Mouse (Mus musculus) intestine, embryonic 16.5 days (tissue): ENCODE results near the gene 6030498E09Rik. TPM values are rescaled to one million over a fixed set of nuclear protein-coding genes. Genes with fewer than 3 reads are reported as not detected.
A peak's percentile ranks its signal among the peaks of the same experiment; 100 is the strongest.

ENCODE experiments used
- ATAC-seq: fragments of 200-750 bp; cut with Nextera tagmentation; 2 replicates; pipeline ENCODE4 v1.8.0; 2017; ENCODE audit warnings: moderate TSS enrichment, moderate library complexity
- H3K27ac ChIP-seq: fragments of 300-500 bp; sonication (generic); 2 replicates; pipeline ENCODE4 v1.5.1; 2014; ENCODE audit warnings: mild to moderate bottlenecking, low read length
- H3K27me3 ChIP-seq: fragments of 300-500 bp; sonication (generic); replicated peaks from 2 replicates; pipeline ENCODE4 v1.6.1; 2014; ENCODE audit warnings: low read length, control low read depth, mixed read lengths; ENCODE audit not compliant: control insufficient read depth, insufficient read depth
- H3K36me3 ChIP-seq: fragments of 300-500 bp; sonication (generic); 2 replicates; pipeline ENCODE4 v1.6.1; 2014; ENCODE audit warnings: low read length, control low read depth; ENCODE audit not compliant: control insufficient read depth, insufficient read depth
- H3K4me1 ChIP-seq: fragments of 300-500 bp; sonication (generic); 2 replicates; pipeline ENCODE4 v1.6.1; 2014; ENCODE audit warnings: low read length, control low read depth, mixed read lengths; ENCODE audit not compliant: control insufficient read depth, insufficient read depth
- H3K4me2 ChIP-seq: fragments of 300-500 bp; sonication (generic); 2 replicates; pipeline ENCODE4 v1.6.1; 2014; ENCODE audit warnings: low read depth, low read length, control low read depth
- H3K4me3 ChIP-seq: fragments of 300-500 bp; sonication (generic); 2 replicates; pipeline ENCODE4 v1.5.1; 2014; ENCODE audit warnings: mild to moderate bottlenecking, low read length
- H3K9ac ChIP-seq: fragments of 300-500 bp; sonication (generic); 2 replicates; pipeline ENCODE4 v1.6.1; 2014; ENCODE audit warnings: low read depth, low read length
- H3K9me3 ChIP-seq: fragments of 300-500 bp; sonication (generic); 2 replicates; pipeline ENCODE4 v1.6.1; 2016; ENCODE audit warnings: low read length, control low read depth; ENCODE audit not compliant: control insufficient read depth
- WGBS: fragments of 180-500 bp; shearing (Covaris S2); extraction: QIAGEN DNeasy Blood & Tissue Kit; methylation state at CpG from one replicate; pipeline ENCODE4 v1.1.7; 2014; 5-methylcytosine and 5-hydroxymethylcytosine counted together
- microRNA-seq: library from miRNA; unstranded; fragments of <30 nt; microRNA quantifications from one replicate; pipeline ENCODE4, GENCODE M21; 2016
- polyA plus RNA-seq: library from polyadenylated mRNA; unstranded; fragments of >200 nt; fragmentation: Nextera tagmentation; extraction: Ambion mirVana; gene quantifications from 2 replicates; pipeline ENCODE4 v1.2.1, GENCODE M21; 2015

6030498E09Rik gene
- polyA plus RNA-seq, 1 experiment from 2014 or later: 0.10 TPM

GRCm38 (mm10) chrX:38816841-38817240, 44.4 kb downstream of the 6030498E09Rik start:
- ATAC-seq: no peak
- H3K27ac ChIP-seq: no peak overlapping the region
- no peaks in the 10 kb centered on the region for H3K9me3 ChIP-seq
- no peak overlapping the region for H3K4me3 ChIP-seq
- H3K36me3 ChIP-seq: no peaks in the 10 kb centered on the region
- no peak overlapping the region for H3K4me2 ChIP-seq
- no peaks in the 10 kb centered on the region for H3K4me1 ChIP-seq
- no peaks in the 10 kb centered on the region for H3K27me3 ChIP-seq
- H3K9ac ChIP-seq: no peak overlapping the region
- WGBS: 55% methylated on average over 3 of the region's 3 CpGs

GRCm38 (mm10) chrX:38958571-38958970, 186.1 kb downstream of the 6030498E09Rik start:
- no peak for ATAC-seq
- Histone ChIP-seq H3K4me1 (no peaks in the 10 kb centered on the region), H3K4me2 (no peak overlapping the region), H3K4me3 (no peak overlapping the region), H3K36me3 (no peaks in the 10 kb centered on the region), H3K9me3 (no peaks in the 10 kb centered on the region), H3K27ac (no peak overlapping the region), H3K9ac (no peak overlapping the region), H3K27me3 (no peaks in the 10 kb centered on the region)
- 58% methylated on average over 1 of the region's 1 CpGs for WGBS

- no peaks in the 10 kb centered on the region for H3K27me3 ChIP-seq
- WGBS: 82% methylated on average over 5 of the region's 5 CpGs
- no peak overlapping the region for H3K9ac ChIP-seq
- H3K27ac ChIP-seq: no peak overlapping the region
- peak; percentile 64; the same call in 1 of the 2 replicates for ATAC-seq
- no peak overlapping the region for H3K4me2 ChIP-seq
- H3K36me3 ChIP-seq: no peaks in the 10 kb centered on the region
- no peaks in the 10 kb centered on the region for H3K4me1 ChIP-seq
- no peak overlapping the region for H3K4me3 ChIP-seq
- no peaks in the 10 kb centered on the region for H3K9me3 ChIP-seq
Observed at GRCm38 (mm10) chrX:38996265-38996664, 223.8 kb downstream of the 6030498E09Rik start.

Small RNA genes lying within 50 kb of the gene (microRNA-seq; reads per million reads assigned to microRNA genes)
- gene Gm25642: not detected

Other genes with a start within 250 kb of the 6030498E09Rik start
- 21.6 and 21.8 TPM in 2 replicates for gene Cul4b, start 196.5 kb upstream of the 6030498E09Rik start, polyA plus RNA-seq
- 91.5 and 101 TPM in 2 replicates for gene Mcts1, start 172.1 kb upstream of the 6030498E09Rik start, polyA plus RNA-seq
- 65.3 and 71.5 TPM in 2 replicates for gene C1galt1c1, start 137.6 kb upstream of the 6030498E09Rik start, polyA plus RNA-seq